Mouse (Mus musculus) frontal cortex, postnatal 14 days (tissue): ENCODE results near the gene Tmem159.

Source experiments
- DNase-seq, 2 experiments: peaks; one replicate each; pipeline ENCODE4 v3.0.0; 2022; ENCODE audit warnings: low spot score in 2 of 2

Tmem159 gene

GRCm38 (mm10) chr7:120102164-120102972 is at the start of gene Tmem159:
Gene Tmem159, plus strand, starts transcription at chr7:120102353.
- DNase-seq = peak; percentile 34 to 55

GRCm38 (mm10) chr7:120054016-120054415 is 48.1 kb upstream of the Tmem159 start:
- DNase-seq = no peak

- no peak for DNase-seq
These were observed 46.7 kb upstream of the Tmem159 start for GRCm38 (mm10) chr7:120055479-120055878.

GRCm38 (mm10) chr7:120064045-120064444 is 38.1 kb upstream of the Tmem159 start:
- no peak for DNase-seq

GRCm38 (mm10) chr7:120068114-120068513 is 34.0 kb upstream of the Tmem159 start:
- DNase-seq = no peak

GRCm38 (mm10) chr7:120069164-120069563 is 33.0 kb upstream of the Tmem159 start:
- DNase-seq = no peak

- DNase-seq = no peak
These were observed 22.0 kb upstream of the Tmem159 start for GRCm38 (mm10) chr7:120080177-120080576.

GRCm38 (mm10) chr7:120093033-120093432 is 9.1 kb upstream of the Tmem159 start:
- DNase-seq = no peak

GRCm38 (mm10) chr7:120094216-120094615 is 7.9 kb upstream of the Tmem159 start:
- no peak for DNase-seq

- DNase-seq = no peak
These were observed 7.0 kb upstream of the Tmem159 start, which contains the start of gene Dnah3 for GRCm38 (mm10) chr7:120095180-120095579. Gene Dnah3, minus strand, starts transcription at chr7:120095280.

GRCm38 (mm10) chr7:120097845-120098244 is 4.3 kb upstream of the Tmem159 start:
- peak in 1 of 2 experiments; percentile 50 for DNase-seq

GRCm38 (mm10) chr7:120098403-120098802 is 3.8 kb upstream of the Tmem159 start:
- peak in 1 of 2 experiments; percentile 49 for DNase-seq

- DNase-seq = no peak
These were observed 940 bp downstream of the Tmem159 start for GRCm38 (mm10) chr7:120103019-120103567.

GRCm38 (mm10) chr7:120104975-120105374 is 2.8 kb downstream of the Tmem159 start:
- DNase-seq = no peak

- DNase-seq = no peak
These were observed 4.2 kb downstream of the Tmem159 start for GRCm38 (mm10) chr7:120106356-120106755.

GRCm38 (mm10) chr7:120109676-120110075 is 7.5 kb downstream of the Tmem159 start:
- no peak for DNase-seq

- DNase-seq = no peak
These were observed 14.8 kb downstream of the Tmem159 start for GRCm38 (mm10) chr7:120116976-120117375.

GRCm38 (mm10) chr7:120117529-120117928 is 15.4 kb downstream of the Tmem159 start:
- DNase-seq = no peak

- DNase-seq = no peak
These were observed 21.6 kb downstream of the Tmem159 start for GRCm38 (mm10) chr7:120123776-120124175.

GRCm38 (mm10) chr7:120124844-120125243 is 22.7 kb downstream of the Tmem159 start:
- peak; percentile 47 to 64 for DNase-seq

GRCm38 (mm10) chr7:120126976-120127685 is 25.0 kb downstream of the Tmem159 start:
- DNase-seq = no peak

GRCm38 (mm10) chr7:120127686-120128059 is 25.5 kb downstream of the Tmem159 start:
- no peak for DNase-seq

- peak; percentile 20 to 42 for DNase-seq
These were observed 26.8 kb downstream of the Tmem159 start for GRCm38 (mm10) chr7:120128951-120129350.
